Mouse (Mus musculus) C2C12 (cell line): Measurements from ENCODE around the gene Mical2.

Experiments
- CEBPB ChIP-seq: IDR thresholded peaks from one replicate; pipeline ENCODE4 v1.6.1; 2011; ENCODE audit warnings: low read depth, mild to moderate bottlenecking, control low read depth, moderate library complexity
- CTCF ChIP-seq: IDR thresholded peaks from one replicate; pipeline ENCODE4 v1.5.1; 2011; ENCODE audit not compliant: control insufficient read depth, insufficient read depth, insufficient read length
- FOSL1 ChIP-seq: IDR thresholded peaks from one replicate; pipeline ENCODE4 v1.8.0; 2011; ENCODE audit warnings: mild to moderate bottlenecking, low read length; ENCODE audit not compliant: poor library complexity, insufficient read depth, severe bottlenecking
- MAX ChIP-seq: IDR thresholded peaks from one replicate; pipeline ENCODE4 v1.6.1; 2011; ENCODE audit warnings: mild to moderate bottlenecking, control low read depth
- MYOG ChIP-seq: IDR thresholded peaks from one replicate; pipeline ENCODE4 v1.6.1; 2011; ENCODE audit not compliant: control insufficient read depth, insufficient read length; ENCODE audit errors: extremely low read depth
- USF1 ChIP-seq: IDR thresholded peaks from one replicate; pipeline ENCODE4 v1.6.1; 2011; ENCODE audit warnings: low read depth, mild to moderate bottlenecking, control low read depth, moderate library complexity

DNA sequence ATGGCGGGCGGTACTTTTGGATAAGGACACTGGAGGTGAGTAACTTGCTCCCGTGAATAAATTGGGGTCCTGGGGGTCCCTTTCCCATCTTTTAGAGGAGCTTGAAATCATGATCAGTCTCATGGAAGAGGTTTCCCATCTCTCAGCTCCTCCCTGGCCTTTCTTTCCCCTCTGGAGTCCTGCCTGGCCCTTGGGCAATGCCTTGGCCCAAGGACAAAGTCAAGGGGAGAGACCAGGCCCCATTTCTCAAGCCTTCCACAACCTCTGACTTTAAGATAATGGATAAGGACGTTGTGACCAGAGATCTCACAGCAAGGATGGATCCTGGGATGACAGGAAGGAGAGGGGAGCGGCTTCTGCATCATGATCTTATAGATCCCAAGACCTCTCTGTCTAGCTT is 152.4 kb downstream of the Mical2 start:
- TF ChIP-seq CTCF (no peak), MYOG (no peak), MAX (no peak), USF1 (no peak), CEBPB (no peak), FOSL1 (no peak)
